Mouse (Mus musculus): ENCODE results near the gene Tex26. TPM values are rescaled to one million over a fixed set of nuclear protein-coding genes. Genes with fewer than 3 reads are reported as not detected.

Gene Tex26
- polyA plus RNA-seq, 1 experiment from 2014 or later = not detected

GRCm38 (mm10) chr5:149404710-149405109 lies 34.8 kb upstream of the Tex26 start:
- Histone ChIP-seq H3K4me1 (ENCODE audit: insufficient read depth) (no peaks in the 10 kb centered on the region), H3K27ac (ENCODE audit: low read depth) (no peak overlapping the region), H3K9ac (replicated peaks) (no peak overlapping the region), H3K36me3 (replicated peaks; ENCODE audit: insufficient read depth, low read length) (no peaks in the 10 kb centered on the region), H3K4me2 (ENCODE audit: low read depth, low read length) (no peak overlapping the region), H3K9me3 (ENCODE audit: low read length) (no peaks in the 10 kb centered on the region), H3K4me3 (ENCODE audit: low read depth, low read length) (no peak overlapping the region), H3K27me3 (ENCODE audit: insufficient read depth, low read length) (no peaks in the 10 kb centered on the region)
- 74% methylated on average over 5 of the region's 5 CpGs for WGBS (ENCODE audit: insufficient replicate concordance)
- DNase-seq = no peak
- no peak for ATAC-seq
- TF ChIP-seq CTCF (IDR thresholded peaks at IDR 0.05; ENCODE audit: low read depth) = 0 out of 2 replicates have a peak, but pooled peaks have one; percentile 7
- TF ChIP-seq EP300 (IDR thresholded peaks at IDR 0.05; ENCODE audit: low read depth) = no peak

GRCm38 (mm10) chr5:149406791-149407276 lies 32.6 kb upstream of the Tex26 start:
- ATAC-seq (no peak), DNase-seq (no peak)
- 80% methylated on average over 8 of the region's 8 CpGs for WGBS (ENCODE audit: insufficient replicate concordance)
- no peaks in the 10 kb centered on the region for H3K9me3 ChIP-seq (ENCODE audit: low read length)
- no peaks in the 10 kb centered on the region for H3K4me1 ChIP-seq (ENCODE audit: insufficient read depth)
- H3K36me3 ChIP-seq (replicated peaks; ENCODE audit: insufficient read depth, low read length) = no peaks in the 10 kb centered on the region
- no peak overlapping the region for H3K4me2 ChIP-seq (ENCODE audit: low read depth, low read length)
- H3K9ac ChIP-seq (replicated peaks) = no peak overlapping the region
- H3K27ac ChIP-seq (ENCODE audit: low read depth) = no peak overlapping the region
- no peak overlapping the region for H3K4me3 ChIP-seq (ENCODE audit: low read depth, low read length)
- TF ChIP-seq EP300 (IDR thresholded peaks at IDR 0.05; ENCODE audit: low read depth) = no peak
- TF ChIP-seq CTCF (IDR thresholded peaks at IDR 0.05; ENCODE audit: low read depth) = no peak
- 0 out of 2 replicates have a peak, but pooled peaks cover 2% of the 10 kb centered on the region for H3K27me3 ChIP-seq (ENCODE audit: insufficient read depth, low read length)

- Histone ChIP-seq H3K4me2 (ENCODE audit: low read depth, low read length) (no peak overlapping the region), H3K4me1 (ENCODE audit: insufficient read depth) (no peaks in the 10 kb centered on the region), H3K9me3 (ENCODE audit: low read length) (no peaks in the 10 kb centered on the region), H3K4me3 (ENCODE audit: low read depth, low read length) (no peak overlapping the region), H3K9ac (replicated peaks) (no peak overlapping the region), H3K36me3 (replicated peaks; ENCODE audit: insufficient read depth, low read length) (no peaks in the 10 kb centered on the region), H3K27ac (ENCODE audit: low read depth) (no peak overlapping the region), H3K27me3 (ENCODE audit: insufficient read depth, low read length) (peaks cover 6% of the 10 kb centered on the region)
- DNase-seq (no peak), ATAC-seq (no peak)
- WGBS (ENCODE audit: insufficient replicate concordance) = 71% methylated on average over 3 of the region's 3 CpGs
- no peak for TF ChIP-seq CTCF (IDR thresholded peaks at IDR 0.05; ENCODE audit: low read depth)
- TF ChIP-seq EP300 (IDR thresholded peaks at IDR 0.05; ENCODE audit: low read depth) = no peak
These were observed 30.0 kb upstream of the Tex26 start for GRCm38 (mm10) chr5:149409502-149409901.

- H3K4me3 ChIP-seq (ENCODE audit: low read depth, low read length) = peak within 1 kb of the TSS; percentile 13
- H3K27ac ChIP-seq (ENCODE audit: low read depth) = no peak within 1 kb of the TSS
- no peak for TF ChIP-seq CTCF (IDR thresholded peaks at IDR 0.05; ENCODE audit: low read depth)
- TF ChIP-seq EP300 (IDR thresholded peaks at IDR 0.05; ENCODE audit: low read depth) = no peak
- no peak within 1 kb of the TSS for H3K9ac ChIP-seq (replicated peaks)
- no peaks in the 10 kb centered on the region for H3K9me3 ChIP-seq (ENCODE audit: low read length)
- DNase-seq (peak; percentile 20), ATAC-seq (no peak)
- H3K27me3 ChIP-seq (ENCODE audit: insufficient read depth, low read length) = peaks cover 6% of the 10 kb centered on the region
- H3K4me1 ChIP-seq (ENCODE audit: insufficient read depth) = no peaks in the 10 kb centered on the region
- WGBS (ENCODE audit: insufficient replicate concordance) = 12% methylated on average over 33 of the region's 38 CpGs
- H3K4me2 ChIP-seq (ENCODE audit: low read depth, low read length) = peak within 1 kb of the TSS; percentile 37
- no peaks in the 10 kb centered on the region for H3K36me3 ChIP-seq (replicated peaks; ENCODE audit: insufficient read depth, low read length)
These were observed 27.8 kb upstream of the Tex26 start, which contains the start of gene Medag for GRCm38 (mm10) chr5:149411509-149412193. Medag (plus strand) TSS chr5:149411749.

- H3K9me3 ChIP-seq (ENCODE audit: low read length) = no peaks in the 10 kb centered on the region
- no peaks in the 10 kb centered on the region for H3K36me3 ChIP-seq (replicated peaks; ENCODE audit: insufficient read depth, low read length)
- peaks cover 6% of the 10 kb centered on the region for H3K27me3 ChIP-seq (ENCODE audit: insufficient read depth, low read length)
- H3K9ac ChIP-seq (replicated peaks) = no peak overlapping the region
- H3K27ac ChIP-seq (ENCODE audit: low read depth) = no peak overlapping the region
- WGBS (ENCODE audit: insufficient replicate concordance) = 34% methylated on average over 11 of the region's 11 CpGs
- H3K4me1 ChIP-seq (ENCODE audit: insufficient read depth) = no peaks in the 10 kb centered on the region
- ATAC-seq = no peak
- H3K4me3 ChIP-seq (ENCODE audit: low read depth, low read length) = peak overlapping the region; percentile 13
- H3K4me2 ChIP-seq (ENCODE audit: low read depth, low read length) = peak overlapping the region; percentile 37
- TF ChIP-seq CTCF (IDR thresholded peaks at IDR 0.05; ENCODE audit: low read depth) = no peak
- TF ChIP-seq EP300 (IDR thresholded peaks at IDR 0.05; ENCODE audit: low read depth) = no peak
- DNase-seq = no peak
These were observed 27.3 kb upstream of the Tex26 start for GRCm38 (mm10) chr5:149412194-149412575.

- Histone ChIP-seq H3K9ac (replicated peaks) (no peak overlapping the region), H3K27me3 (ENCODE audit: insufficient read depth, low read length) (peaks cover 6% of the 10 kb centered on the region), H3K4me2 (ENCODE audit: low read depth, low read length) (no peak overlapping the region), H3K36me3 (replicated peaks; ENCODE audit: insufficient read depth, low read length) (no peaks in the 10 kb centered on the region), H3K27ac (ENCODE audit: low read depth) (no peak overlapping the region), H3K4me1 (ENCODE audit: insufficient read depth) (no peaks in the 10 kb centered on the region), H3K9me3 (ENCODE audit: low read length) (no peaks in the 10 kb centered on the region), H3K4me3 (ENCODE audit: low read depth, low read length) (no peak overlapping the region)
- 76% methylated on average over 10 of the region's 10 CpGs for WGBS (ENCODE audit: insufficient replicate concordance)
- DNase-seq = no peak
- no peak for TF ChIP-seq EP300 (IDR thresholded peaks at IDR 0.05; ENCODE audit: low read depth)
- TF ChIP-seq CTCF (IDR thresholded peaks at IDR 0.05; ENCODE audit: low read depth) = no peak
- ATAC-seq = no peak
These were observed 26.8 kb upstream of the Tex26 start for GRCm38 (mm10) chr5:149412671-149413070.
